Mouse (Mus musculus): Measurements from ENCODE around the gene Herpud2. TPM values are rescaled to one million over a fixed set of nuclear protein-coding genes. Genes with fewer than 3 reads are reported as not detected.

The Herpud2 gene
- polyA plus RNA-seq (2015; fragmentation: Nextera tagmentation; extraction: Ambion mirVana): 30.4 and 30.8 TPM in 2 replicates

GRCm38 (mm10) chr9:25151611-25152241 lies at the start of gene Herpud2:
Gene Herpud2, minus strand, starts transcription at chr9:25151820.
- Histone ChIP-seq H3K4me3 (peak within 1 kb of the TSS; percentile 87), H3K27ac (peak within 1 kb of the TSS; percentile 99), H3K36me3 (0 out of 2 replicates have a peak, but pooled peaks cover 3% of the 10 kb centered on the region), H3K4me1 (peaks cover 17% of the 10 kb centered on the region), H3K9ac (peak within 1 kb of the TSS; percentile 93), H3K9me3 (no peaks in the 10 kb centered on the region), H3K4me2 (peak within 1 kb of the TSS; percentile 77), H3K27me3 (no peaks in the 10 kb centered on the region)
- peak; percentile 99 for ATAC-seq (ENCODE audit: insufficient number of reproducible peaks, insufficient read depth, low FRiP score, low TSS enrichment, low read depth)
- WGBS: under 1% methylated on average over 45 of the region's 51 CpGs

DNA sequence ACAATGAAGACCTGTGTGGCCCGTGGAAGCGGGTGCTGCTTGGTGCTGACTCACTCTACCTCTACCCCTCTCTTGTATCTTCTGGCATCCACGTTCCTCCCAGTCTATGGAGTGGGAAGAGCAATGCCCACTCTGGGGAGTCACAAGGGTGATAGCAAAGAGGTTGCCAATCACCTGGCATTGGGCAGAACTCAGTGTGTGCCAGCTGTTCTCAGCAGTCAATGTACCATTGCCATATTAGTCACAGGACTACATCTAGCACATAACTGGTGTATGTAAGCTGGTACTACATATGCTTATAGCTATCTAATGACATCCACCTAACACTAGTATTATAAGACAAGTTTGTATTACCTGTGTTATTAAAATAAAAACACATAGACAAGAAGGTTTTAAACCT lies 49.4 kb upstream of the Herpud2 start:
- no peak overlapping the region for H3K9ac ChIP-seq
- ATAC-seq (ENCODE audit: insufficient number of reproducible peaks, insufficient read depth, low FRiP score, low TSS enrichment, low read depth): no peak
- no peak overlapping the region for H3K27ac ChIP-seq
- WGBS: 61% methylated on average over 3 of the region's 3 CpGs
- H3K4me1 ChIP-seq: no peaks in the 10 kb centered on the region
- H3K4me3 ChIP-seq: no peak overlapping the region
- H3K27me3 ChIP-seq: no peaks in the 10 kb centered on the region
- no peaks in the 10 kb centered on the region; the same call in 1 of the 2 replicates for H3K9me3 ChIP-seq
- H3K4me2 ChIP-seq: no peak overlapping the region
- no peaks in the 10 kb centered on the region for H3K36me3 ChIP-seq

DNA sequence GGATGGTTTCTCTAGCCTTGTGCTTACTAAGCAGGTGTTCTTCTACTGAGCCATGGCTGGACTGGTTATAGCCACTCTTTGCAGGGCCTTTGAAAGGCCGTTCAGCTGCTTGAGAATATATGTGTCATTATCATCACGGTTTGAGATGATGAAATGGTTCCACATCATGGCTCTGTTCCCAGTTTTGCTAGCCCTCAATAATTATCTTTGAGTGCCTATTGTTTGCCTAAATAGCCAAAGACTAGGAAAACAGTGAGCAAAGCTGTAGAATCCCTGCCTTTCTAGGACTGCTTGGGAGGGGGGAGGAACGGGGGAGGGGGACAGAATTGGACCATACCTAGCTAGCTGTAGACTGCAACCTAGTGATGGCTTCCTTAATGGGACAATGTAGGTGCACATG lies 48.5 kb upstream of the Herpud2 start:
- Histone ChIP-seq H3K4me3 (no peak overlapping the region), H3K36me3 (no peaks in the 10 kb centered on the region), H3K4me2 (no peak overlapping the region), H3K4me1 (no peaks in the 10 kb centered on the region), H3K9ac (no peak overlapping the region), H3K27ac (no peak overlapping the region), H3K27me3 (no peaks in the 10 kb centered on the region), H3K9me3 (no peaks in the 10 kb centered on the region; the same call in 1 of the 2 replicates)
- no peak for ATAC-seq (ENCODE audit: insufficient number of reproducible peaks, insufficient read depth, low FRiP score, low TSS enrichment, low read depth)
- WGBS: 81% methylated on average over 3 of the region's 3 CpGs

DNA sequence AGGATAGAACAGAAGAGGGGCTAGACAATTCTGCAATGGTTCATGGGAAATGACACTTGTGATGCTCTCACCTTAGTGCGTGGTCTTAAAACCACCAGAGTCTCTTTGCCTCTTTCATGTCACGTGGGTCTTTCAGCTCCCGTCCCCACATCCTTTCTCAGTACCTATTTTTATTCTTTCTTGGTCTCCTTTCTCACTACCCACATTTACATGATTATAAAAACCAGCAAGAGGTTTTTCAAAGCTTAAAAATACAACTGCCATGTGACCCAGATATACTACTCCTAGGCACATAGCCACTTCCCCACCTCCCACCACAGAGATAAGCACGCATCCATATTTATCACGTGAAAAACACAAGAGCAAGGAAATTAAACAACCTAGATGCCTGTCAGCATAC lies 45.1 kb upstream of the Herpud2 start:
- no peak for ATAC-seq (ENCODE audit: insufficient number of reproducible peaks, insufficient read depth, low FRiP score, low TSS enrichment, low read depth)
- WGBS: 87% methylated on average over 5 of the region's 5 CpGs
- H3K4me2 ChIP-seq: no peak overlapping the region
- H3K9me3 ChIP-seq: no peaks in the 10 kb centered on the region
- H3K4me3 ChIP-seq: no peak overlapping the region
- no peak overlapping the region for H3K9ac ChIP-seq
- H3K27ac ChIP-seq: no peak overlapping the region
- H3K36me3 ChIP-seq: no peaks in the 10 kb centered on the region
- H3K4me1 ChIP-seq: no peaks in the 10 kb centered on the region
- no peaks in the 10 kb centered on the region for H3K27me3 ChIP-seq

DNA sequence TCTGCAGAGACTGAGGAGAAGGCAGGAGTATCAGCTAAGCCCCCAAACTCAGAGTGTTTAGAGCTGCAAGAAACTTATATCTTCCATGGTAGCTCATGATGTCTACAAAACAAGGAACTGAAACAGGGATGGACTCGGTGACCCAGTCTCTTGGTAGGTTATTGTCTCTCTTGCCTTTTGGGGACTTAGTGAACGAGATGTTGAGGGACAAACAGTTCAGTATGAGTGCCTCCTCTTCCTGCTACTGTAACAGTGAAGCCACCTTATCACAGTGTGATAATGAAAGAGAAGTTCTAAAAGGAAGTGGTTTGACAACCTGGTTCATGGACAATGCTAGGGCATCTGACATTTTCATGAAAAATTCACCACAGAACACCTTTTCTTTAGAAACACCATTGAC lies 40.0 kb upstream of the Herpud2 start:
- H3K9ac ChIP-seq: no peak overlapping the region
- 69% methylated on average over 2 of the region's 2 CpGs for WGBS
- no peaks in the 10 kb centered on the region for H3K4me1 ChIP-seq
- H3K4me3 ChIP-seq: no peak overlapping the region
- no peak overlapping the region for H3K27ac ChIP-seq
- no peaks in the 10 kb centered on the region for H3K36me3 ChIP-seq
- H3K4me2 ChIP-seq: no peak overlapping the region
- no peak for ATAC-seq (ENCODE audit: insufficient number of reproducible peaks, insufficient read depth, low FRiP score, low TSS enrichment, low read depth)
- H3K9me3 ChIP-seq: no peaks in the 10 kb centered on the region
- no peaks in the 10 kb centered on the region for H3K27me3 ChIP-seq

DNA sequence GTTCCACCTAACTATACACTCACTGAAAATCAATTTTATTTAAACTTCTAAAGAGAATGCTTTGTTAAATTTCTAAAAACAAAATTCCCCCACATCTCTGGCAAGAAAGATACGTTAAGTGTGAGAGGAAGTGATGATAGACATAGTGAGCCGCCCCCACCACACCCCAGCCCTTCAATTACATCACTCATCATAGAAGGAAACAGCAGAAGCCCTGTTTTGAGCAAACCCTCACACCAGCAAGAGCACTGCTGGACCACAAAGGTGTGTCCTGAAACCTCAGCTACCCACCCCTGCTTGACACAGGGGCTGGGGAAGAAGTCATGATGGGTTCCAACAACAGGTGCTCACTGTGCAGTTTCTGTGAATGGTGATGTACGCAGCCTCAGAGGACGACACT lies 34.9 kb upstream of the Herpud2 start:
- no peaks in the 10 kb centered on the region for H3K36me3 ChIP-seq
- H3K9ac ChIP-seq: no peak overlapping the region
- H3K9me3 ChIP-seq: 0 out of 2 replicates have a peak, but pooled peaks cover 3% of the 10 kb centered on the region
- H3K27me3 ChIP-seq: no peaks in the 10 kb centered on the region
- no peak overlapping the region for H3K27ac ChIP-seq
- WGBS: 89% methylated on average over 4 of the region's 4 CpGs
- H3K4me1 ChIP-seq: no peaks in the 10 kb centered on the region
- no peak for ATAC-seq (ENCODE audit: insufficient number of reproducible peaks, insufficient read depth, low FRiP score, low TSS enrichment, low read depth)
- H3K4me3 ChIP-seq: no peak overlapping the region
- H3K4me2 ChIP-seq: no peak overlapping the region

DNA sequence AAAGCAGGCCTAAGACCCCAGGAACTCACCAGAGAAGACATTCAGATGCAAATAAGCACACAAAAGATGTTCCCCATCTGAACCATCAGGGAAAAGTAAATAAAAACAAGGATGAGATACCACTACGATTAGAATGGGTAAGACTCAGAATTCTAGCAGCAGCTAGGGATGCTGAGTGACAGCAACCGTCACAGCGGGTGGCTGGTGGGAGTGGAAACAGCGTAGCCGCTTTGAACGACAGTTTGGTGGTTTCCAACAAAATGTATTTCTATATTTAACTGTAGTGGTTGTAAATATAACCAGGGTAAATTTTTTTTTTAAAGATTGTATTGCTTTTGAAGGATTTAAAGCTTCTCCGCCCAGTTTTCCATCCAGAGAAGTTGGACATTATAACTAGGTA lies 34.2 kb upstream of the Herpud2 start:
- WGBS: 45% methylated on average over 7 of the region's 7 CpGs
- no peaks in the 10 kb centered on the region for H3K4me1 ChIP-seq
- ATAC-seq (ENCODE audit: insufficient number of reproducible peaks, insufficient read depth, low FRiP score, low TSS enrichment, low read depth): no peak

GRCm38 (mm10) chr9:25184606-25185005 lies 33.0 kb upstream of the Herpud2 start:
- Histone ChIP-seq H3K4me1 (no peaks in the 10 kb centered on the region), H3K9me3 (0 out of 2 replicates have a peak, but pooled peaks cover 3% of the 10 kb centered on the region), H3K27me3 (no peaks in the 10 kb centered on the region), H3K4me2 (no peak overlapping the region), H3K4me3 (no peak overlapping the region), H3K9ac (no peak overlapping the region), H3K36me3 (no peaks in the 10 kb centered on the region), H3K27ac (no peak overlapping the region)
- no peak for ATAC-seq (ENCODE audit: insufficient number of reproducible peaks, insufficient read depth, low FRiP score, low TSS enrichment, low read depth)
- 92% methylated on average over 2 of the region's 2 CpGs for WGBS

More for the DNA sequence above, 34.2 kb upstream of the Herpud2 start:
- no peak overlapping the region for H3K4me3 ChIP-seq
- H3K9me3 ChIP-seq: 0 out of 2 replicates have a peak, but pooled peaks cover 3% of the 10 kb centered on the region
- no peak overlapping the region for H3K9ac ChIP-seq
- no peak overlapping the region for H3K4me2 ChIP-seq
- no peaks in the 10 kb centered on the region for H3K36me3 ChIP-seq
- no peak overlapping the region for H3K27ac ChIP-seq
- H3K27me3 ChIP-seq: no peaks in the 10 kb centered on the region

- no peak overlapping the region for H3K4me2 ChIP-seq
These were observed 26.4 kb upstream of the Herpud2 start for GRCm38 (mm10) chr9:25178066-25178465.

DNA sequence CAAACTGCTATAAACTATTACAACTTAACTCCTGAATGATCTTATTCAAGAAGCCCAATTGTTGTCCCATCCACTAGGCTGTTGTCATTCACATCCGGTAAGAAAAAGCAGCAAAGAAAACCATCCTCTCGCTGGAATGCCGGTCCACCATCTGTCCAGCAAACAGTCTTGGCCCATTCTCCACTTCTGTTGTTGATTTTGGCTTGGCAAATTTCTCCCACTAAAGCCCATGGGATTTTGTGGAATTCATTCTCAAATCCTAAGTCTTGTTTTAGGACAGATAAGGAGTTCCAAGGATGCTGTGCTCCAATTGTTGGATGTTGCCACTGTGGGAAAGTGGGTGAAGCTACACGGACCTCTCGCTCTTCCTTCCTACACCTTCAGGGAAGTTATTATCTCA lies 25.6 kb upstream of the Herpud2 start:
- Histone ChIP-seq H3K4me1 (peaks cover 29% of the 10 kb centered on the region), H3K27ac (no peak overlapping the region), H3K9ac (no peak overlapping the region), H3K4me2 (no peak overlapping the region), H3K9me3 (0 out of 2 replicates have a peak, but pooled peaks cover under 1% of the 10 kb centered on the region), H3K27me3 (no peaks in the 10 kb centered on the region), H3K4me3 (no peak overlapping the region), H3K36me3 (no peaks in the 10 kb centered on the region)
- WGBS: 84% methylated on average over 5 of the region's 5 CpGs
- ATAC-seq (ENCODE audit: insufficient number of reproducible peaks, insufficient read depth, low FRiP score, low TSS enrichment, low read depth): no peak

More at GRCm38 (mm10) chr9:25178066-25178465, 26.4 kb upstream of the Herpud2 start:
- Histone ChIP-seq H3K27ac (no peak overlapping the region), H3K9ac (no peak overlapping the region), H3K27me3 (no peaks in the 10 kb centered on the region), H3K4me1 (peaks cover 26% of the 10 kb centered on the region), H3K36me3 (no peaks in the 10 kb centered on the region), H3K4me3 (no peak overlapping the region), H3K9me3 (0 out of 2 replicates have a peak, but pooled peaks cover 3% of the 10 kb centered on the region)
- ATAC-seq (ENCODE audit: insufficient number of reproducible peaks, insufficient read depth, low FRiP score, low TSS enrichment, low read depth): no peak
- WGBS: 82% methylated on average over 3 of the region's 3 CpGs

- no peak overlapping the region for H3K4me3 ChIP-seq
- H3K4me2 ChIP-seq: no peak overlapping the region
- H3K27ac ChIP-seq: no peak overlapping the region
- H3K9ac ChIP-seq: no peak overlapping the region
- no peaks in the 10 kb centered on the region for H3K36me3 ChIP-seq
- H3K9me3 ChIP-seq: no peaks in the 10 kb centered on the region
- 81% methylated on average over 1 of the region's 1 CpGs for WGBS
- no peaks in the 10 kb centered on the region for H3K27me3 ChIP-seq
- ATAC-seq (ENCODE audit: insufficient number of reproducible peaks, insufficient read depth, low FRiP score, low TSS enrichment, low read depth): no peak
- peaks cover 29% of the 10 kb centered on the region for H3K4me1 ChIP-seq
These were observed 24.9 kb upstream of the Herpud2 start for GRCm38 (mm10) chr9:25176562-25176961.

DNA sequence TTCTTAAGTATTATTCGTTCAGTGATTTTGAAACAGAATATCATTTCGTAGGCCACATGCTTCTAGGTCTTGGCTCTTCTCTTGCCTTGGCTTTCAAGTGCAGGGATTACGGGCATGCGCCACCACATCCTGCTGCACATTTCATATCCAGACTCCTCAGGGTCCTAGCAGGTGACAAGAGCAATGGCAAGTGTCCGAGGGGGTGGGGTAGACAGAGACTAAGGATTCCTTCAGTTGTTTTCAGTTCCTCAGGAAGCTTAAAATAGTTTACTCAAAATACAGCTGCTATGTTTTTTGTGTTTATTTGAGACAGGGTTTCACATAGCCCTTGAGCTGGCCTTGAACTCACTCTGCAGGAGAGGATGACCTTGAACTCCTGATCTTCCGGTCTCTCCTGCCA lies 24.4 kb upstream of the Herpud2 start:
- Histone ChIP-seq H3K27ac (no peak overlapping the region), H3K27me3 (no peaks in the 10 kb centered on the region), H3K9ac (no peak overlapping the region), H3K36me3 (no peaks in the 10 kb centered on the region), H3K4me2 (no peak overlapping the region), H3K4me1 (peaks cover 29% of the 10 kb centered on the region), H3K9me3 (no peaks in the 10 kb centered on the region), H3K4me3 (no peak overlapping the region)
- WGBS: 80% methylated on average over 6 of the region's 6 CpGs
- ATAC-seq (ENCODE audit: insufficient number of reproducible peaks, insufficient read depth, low FRiP score, low TSS enrichment, low read depth): no peak
